Mouse (Mus musculus): ENCODE results near the gene Ppp1r2.

Gene Ppp1r2

DNA sequence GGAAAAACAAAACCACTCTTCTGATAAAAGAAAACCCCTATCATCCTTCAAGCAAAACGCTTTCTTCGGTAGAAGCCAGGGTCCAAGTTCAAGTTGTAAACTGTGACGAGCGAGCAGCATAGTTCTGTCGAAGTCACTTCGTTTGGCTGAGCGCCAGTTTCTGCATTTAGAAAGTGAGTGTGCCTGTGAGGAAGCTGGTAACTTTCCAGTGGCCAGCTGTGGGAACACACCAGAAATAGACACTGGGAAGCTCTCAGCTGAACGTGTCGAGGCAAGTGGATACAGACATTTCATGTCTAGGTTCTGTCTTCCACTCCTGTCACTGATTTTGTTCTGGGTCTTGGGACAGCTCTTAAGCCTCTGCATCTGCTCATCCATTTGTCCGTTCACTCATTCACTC is 15.2 kb upstream of the Ppp1r2 start:
- DNase-seq (ENCODE audit: low spot score): peak; percentile 88

DNA sequence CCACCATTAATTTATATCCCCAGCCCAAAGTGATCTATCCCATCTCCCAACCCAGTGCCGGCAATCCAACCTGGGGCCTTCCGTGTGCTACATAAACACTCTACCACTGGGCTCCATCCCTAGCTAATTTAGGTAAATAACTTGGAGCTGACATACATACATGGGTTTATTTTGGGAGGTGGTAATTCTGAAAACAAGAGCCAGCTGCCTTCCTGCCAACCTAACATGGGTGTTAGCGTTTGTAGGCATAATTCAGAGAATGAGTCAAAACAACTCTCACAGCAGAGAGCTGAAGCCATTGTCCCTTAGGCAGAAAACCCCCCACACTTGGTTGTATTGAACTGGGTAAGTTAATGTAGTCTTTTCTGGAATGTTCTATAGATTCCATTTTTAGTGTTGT is 12.6 kb upstream of the Ppp1r2 start:
- DNase-seq (ENCODE audit: low spot score): no peak

GRCm38 (mm10) chr16:31286801-31287488 is 11.9 kb upstream of the Ppp1r2 start:
- no peak for DNase-seq (ENCODE audit: low spot score)

DNA sequence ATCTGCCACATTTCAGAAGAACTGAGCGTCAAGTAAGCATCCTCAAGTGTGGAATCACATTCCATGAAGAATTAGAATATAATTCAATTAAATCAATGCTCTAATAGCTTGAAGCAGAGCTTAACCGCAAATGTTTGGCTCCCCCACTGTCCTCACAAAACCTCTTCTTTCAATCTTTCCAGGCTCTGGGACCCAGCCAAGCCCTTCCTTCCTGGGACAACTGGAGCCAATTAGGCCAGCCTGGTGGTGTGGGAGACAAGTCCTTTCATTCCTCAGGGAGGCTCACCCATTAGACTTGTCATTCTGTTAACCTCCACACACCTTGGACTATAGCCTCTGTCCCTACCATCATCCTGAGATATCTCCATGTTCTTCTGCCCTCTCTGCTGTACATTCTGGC is 6.9 kb upstream of the Ppp1r2 start:
- DNase-seq (ENCODE audit: low spot score): no peak

- DNase-seq (ENCODE audit: low spot score): no peak
Measured at GRCm38 (mm10) chr16:31280176-31280575, 5.1 kb upstream of the Ppp1r2 start.

DNA sequence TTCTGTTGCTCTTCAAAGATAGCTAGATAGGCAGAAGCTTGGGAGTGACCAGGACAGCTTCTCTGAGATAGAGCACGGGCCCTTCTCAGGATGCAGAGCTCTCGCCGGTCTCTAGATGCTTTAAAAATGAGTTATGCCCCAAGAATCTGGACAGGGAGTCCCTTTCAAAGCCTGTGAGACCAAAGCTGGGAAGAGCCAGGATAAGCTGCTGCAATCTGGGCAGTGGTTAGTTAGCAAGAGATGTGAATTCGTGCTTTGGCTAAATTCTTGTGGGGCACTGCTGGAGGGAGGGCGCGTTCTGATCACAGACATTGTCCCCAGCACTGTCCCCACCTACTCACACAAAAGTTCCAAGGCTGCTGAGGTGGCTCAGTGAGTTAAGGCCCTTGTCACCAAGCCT is 3.5 kb upstream of the Ppp1r2 start:
- no peak for DNase-seq (ENCODE audit: low spot score)

DNA sequence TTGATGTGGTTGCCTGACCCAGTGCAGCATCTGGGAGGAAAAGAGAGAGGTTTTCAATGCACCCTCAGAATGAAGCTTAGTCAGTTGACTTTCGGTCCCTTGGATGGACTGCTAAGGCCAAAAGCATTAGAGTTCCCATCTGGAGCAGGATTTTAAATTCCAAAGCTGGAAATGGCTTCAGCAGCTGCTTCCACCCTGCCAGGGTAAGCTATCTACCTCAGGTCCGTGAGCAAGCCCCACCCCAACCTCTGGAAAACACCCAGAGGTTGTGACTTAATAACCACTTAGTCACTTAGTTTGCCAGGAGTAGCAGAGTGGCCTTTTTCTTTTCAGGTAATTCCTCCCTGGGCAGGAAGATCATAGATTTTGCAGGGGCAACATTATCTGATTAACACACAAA is 3.0 kb upstream of the Ppp1r2 start:
- no peak for DNase-seq (ENCODE audit: low spot score)

DNA sequence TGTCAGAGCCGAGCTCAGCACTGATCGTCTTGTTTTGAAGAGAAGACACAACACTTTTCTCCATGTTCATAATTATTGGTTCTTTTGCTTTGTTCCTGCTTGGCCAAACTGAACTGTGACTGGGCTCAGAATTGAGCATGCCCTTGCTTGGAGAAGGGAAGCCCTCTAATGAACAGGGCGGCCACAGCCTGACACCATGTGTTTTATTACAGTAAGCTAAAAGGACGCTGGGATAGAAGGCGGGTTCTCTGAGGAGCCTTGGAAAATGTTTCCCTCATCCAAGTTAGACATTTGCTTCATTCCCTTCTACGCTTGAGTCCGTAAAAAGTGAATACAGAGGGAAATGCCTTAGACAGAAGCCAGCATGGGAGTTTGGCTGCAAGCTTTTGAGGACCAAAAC is 1.9 kb upstream of the Ppp1r2 start:
- DNase-seq (ENCODE audit: low spot score): no peak

DNA sequence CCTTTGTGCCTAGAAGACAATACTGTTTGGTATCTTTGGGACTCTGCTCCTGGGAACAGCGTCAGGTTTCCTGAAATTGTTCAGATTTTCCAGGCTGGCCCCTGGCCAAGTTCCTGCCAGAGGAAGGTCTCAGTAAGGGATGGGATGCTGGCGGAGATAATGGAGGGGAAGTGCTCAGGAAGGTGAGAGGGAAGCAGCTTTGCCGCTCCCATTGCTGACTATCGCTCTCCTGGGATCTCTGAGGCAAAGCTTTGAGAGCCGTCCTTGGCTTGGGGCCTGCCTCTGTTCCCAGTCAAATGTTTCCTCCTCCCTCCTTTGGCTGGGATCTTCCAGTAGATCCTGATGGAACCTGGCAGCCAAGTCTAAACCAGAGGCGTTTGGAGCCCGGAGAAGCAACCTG is 1.5 kb upstream of the Ppp1r2 start:
- DNase-seq (ENCODE audit: low spot score): peak; percentile 41

DNA sequence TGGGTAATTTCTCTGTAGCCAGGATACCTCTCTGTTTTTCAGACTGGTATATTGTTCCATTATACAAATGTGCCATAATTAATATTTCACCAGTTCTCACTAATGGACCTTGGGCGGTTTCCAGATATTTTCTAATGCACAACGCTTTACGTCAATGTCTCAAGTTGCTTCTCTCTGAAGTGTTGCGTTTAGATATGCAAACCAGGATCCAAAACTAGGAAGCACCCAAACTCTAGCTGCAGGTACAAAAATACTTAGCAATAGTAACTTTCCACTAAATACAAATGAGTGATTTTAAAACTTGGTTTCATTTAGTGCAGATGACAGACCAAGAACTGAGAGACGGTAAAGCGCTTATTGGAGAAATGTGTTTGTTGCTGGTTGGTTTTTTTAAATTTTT is 993 bp downstream of the Ppp1r2 start:
- DNase-seq (ENCODE audit: low spot score): no peak

GRCm38 (mm10) chr16:31266692-31267091 is 8.4 kb downstream of the Ppp1r2 start:
- DNase-seq (ENCODE audit: low spot score): no peak

- DNase-seq (ENCODE audit: low spot score): no peak
Measured at GRCm38 (mm10) chr16:31256151-31256550, 18.9 kb downstream of the Ppp1r2 start.

DNA sequence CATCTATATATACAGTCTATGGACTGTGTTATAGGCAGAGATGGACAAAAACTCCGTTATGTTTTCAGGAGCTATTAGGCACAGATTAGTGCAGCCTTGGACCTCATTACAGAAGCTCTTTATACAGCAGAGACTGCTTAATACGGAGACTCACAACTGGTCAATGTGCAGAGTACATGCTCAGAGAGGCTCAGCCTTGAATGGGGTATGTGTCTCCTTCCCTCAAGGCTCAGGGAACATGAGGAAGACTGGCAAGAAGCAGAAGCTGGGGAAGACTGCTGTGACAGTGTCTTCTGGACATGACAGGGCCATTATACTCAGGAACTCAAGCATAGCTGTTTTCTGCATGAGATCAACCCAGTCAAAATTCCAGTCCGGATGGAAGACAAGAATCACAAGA is 19.4 kb downstream of the Ppp1r2 start:
- DNase-seq (ENCODE audit: low spot score): no peak

DNA sequence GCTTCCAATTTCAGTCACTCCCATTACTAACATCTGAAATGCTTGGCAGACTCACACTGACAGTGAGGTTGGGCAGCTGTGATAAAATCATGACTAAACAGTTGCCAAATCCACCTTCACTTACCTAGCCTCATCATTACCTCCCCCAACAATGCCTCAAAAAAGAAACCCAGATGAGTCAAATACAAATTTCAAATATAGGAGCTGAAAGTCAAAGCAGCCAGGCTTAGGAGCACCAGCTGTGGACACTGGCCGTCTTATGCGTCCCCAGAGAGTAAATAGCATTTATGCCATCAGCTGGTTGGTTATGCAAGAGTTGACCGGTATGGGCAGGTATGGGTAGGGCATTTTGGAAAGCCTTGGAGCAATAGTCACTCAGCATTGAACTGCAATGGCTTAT is 25.7 kb downstream of the Ppp1r2 start:
- DNase-seq (ENCODE audit: low spot score): no peak

DNA sequence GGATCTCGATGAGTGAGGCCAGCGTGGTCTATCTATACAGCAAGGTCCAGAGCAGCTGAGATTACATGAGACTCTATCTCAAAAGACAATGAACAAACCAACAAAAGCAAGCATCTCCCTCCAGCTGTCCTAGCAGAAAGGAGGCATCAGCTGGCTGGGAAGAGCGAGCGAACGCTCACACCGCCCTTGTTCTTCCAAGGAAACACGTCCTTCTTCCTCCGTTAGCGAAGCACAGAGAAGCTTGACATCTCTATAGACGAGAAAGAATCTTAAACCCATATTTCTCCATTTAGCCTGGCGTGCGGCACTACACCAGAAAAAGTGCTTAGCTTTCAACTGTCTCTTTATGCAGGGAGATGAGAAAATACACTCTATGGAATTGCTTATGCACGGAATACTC is 26.4 kb downstream of the Ppp1r2 start:
- DNase-seq (ENCODE audit: low spot score): no peak

- DNase-seq (ENCODE audit: low spot score): no peak
Measured at GRCm38 (mm10) chr16:31247442-31247841, 27.6 kb downstream of the Ppp1r2 start.

DNA sequence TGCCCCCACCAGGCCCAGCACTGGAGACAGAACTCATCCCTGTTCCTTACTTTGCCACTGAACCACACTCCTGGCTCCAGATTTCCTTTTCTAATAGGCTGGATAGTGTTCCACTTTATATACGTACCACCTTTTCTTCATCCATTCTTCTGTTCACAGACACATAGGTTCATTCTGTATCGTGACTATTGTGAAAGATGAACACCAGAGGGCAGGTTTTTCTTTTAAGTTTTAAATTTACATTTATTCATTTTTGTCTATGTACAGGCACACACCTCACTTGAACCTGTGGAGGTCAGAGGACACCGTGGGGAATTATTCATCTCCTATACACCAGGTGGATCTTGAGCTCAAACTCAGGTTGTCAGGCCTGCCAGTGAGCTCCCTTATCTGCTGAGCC is 31.0 kb downstream of the Ppp1r2 start:
- no peak for DNase-seq (ENCODE audit: low spot score)

- DNase-seq (ENCODE audit: low spot score): no peak
Measured at GRCm38 (mm10) chr16:31241433-31241832, 33.6 kb downstream of the Ppp1r2 start.

DNA sequence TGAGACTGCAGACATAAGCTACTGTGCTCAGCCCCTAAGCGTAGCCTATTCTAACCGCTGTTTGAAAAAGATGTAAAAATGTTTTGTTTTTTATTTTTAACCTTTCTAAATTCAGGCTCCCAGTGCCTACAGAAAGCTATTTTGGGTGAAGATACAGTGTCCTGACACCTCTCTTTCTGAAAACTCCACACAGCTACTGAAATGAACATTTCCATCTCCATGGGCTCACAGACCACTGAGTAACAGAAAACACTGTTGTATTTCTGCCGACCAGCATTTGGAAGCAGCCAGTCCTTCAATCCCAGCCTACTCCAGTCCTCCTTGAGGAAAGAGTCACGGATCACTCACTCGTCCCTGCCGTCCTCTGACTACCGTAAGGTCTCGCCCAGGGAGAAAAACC is 34.5 kb downstream of the Ppp1r2 start:
- DNase-seq (ENCODE audit: low spot score): no peak

DNA sequence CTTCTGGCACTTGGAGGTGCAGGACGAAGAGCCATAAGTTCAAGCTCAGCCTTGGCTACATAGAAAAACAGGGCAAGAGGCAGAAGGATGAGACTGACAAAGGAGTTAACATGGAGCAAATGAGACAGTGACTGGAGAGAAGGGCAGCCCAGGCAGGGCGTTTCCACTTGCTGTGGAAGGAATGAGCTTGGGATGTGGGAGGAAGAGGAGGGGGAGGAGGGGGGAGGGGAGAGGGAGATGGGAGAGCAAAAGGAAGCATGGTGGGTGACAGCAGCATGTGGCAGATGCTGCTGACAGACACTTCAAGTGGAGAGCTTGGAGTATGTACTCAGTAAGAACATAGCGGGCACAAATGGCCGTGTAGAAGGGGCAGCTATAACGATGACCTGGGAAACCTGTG is 36.8 kb downstream of the Ppp1r2 start:
- DNase-seq (ENCODE audit: low spot score): no peak

DNA sequence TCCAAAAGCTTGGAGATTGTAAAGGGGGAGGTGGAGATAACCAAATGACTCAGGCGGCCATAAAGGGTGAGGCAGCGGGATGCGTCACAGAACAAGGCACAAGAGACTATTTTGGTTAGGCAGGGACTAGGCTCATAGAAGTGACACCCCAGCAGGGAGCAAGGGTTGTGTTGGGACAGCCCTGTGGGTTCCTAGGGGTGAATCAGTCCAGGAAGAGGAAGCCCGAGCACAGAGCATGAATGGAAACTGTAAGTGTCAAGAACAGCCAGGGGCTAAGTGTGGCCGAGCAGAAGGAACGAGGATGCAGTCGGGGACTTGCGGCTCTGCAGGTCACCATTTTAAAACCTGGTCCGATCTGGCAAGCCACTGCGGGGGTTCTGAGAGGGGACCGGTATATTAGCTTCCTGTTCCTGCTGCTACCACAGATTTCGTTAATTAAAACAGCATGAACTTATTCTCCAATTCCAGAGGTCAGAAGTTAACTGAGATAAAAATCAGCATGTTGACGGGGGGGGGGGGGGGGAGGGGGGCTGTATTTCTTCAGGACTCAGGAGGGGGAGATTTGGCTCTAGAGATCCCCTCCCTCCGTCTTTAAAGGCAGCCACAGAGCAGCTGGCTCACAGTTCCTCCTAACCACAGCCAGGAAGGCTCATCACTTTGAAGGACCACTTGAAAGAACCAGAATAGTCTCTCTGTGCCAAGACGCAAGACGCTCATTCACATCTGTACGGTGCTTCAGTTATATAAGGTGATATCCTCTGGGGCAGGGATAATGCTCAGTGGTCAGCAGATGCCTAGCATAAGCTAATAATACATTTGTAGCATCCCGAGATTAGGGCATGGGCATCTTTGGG is 39.4 kb downstream of the Ppp1r2 start:
- no peak for DNase-seq (ENCODE audit: low spot score)

DNA sequence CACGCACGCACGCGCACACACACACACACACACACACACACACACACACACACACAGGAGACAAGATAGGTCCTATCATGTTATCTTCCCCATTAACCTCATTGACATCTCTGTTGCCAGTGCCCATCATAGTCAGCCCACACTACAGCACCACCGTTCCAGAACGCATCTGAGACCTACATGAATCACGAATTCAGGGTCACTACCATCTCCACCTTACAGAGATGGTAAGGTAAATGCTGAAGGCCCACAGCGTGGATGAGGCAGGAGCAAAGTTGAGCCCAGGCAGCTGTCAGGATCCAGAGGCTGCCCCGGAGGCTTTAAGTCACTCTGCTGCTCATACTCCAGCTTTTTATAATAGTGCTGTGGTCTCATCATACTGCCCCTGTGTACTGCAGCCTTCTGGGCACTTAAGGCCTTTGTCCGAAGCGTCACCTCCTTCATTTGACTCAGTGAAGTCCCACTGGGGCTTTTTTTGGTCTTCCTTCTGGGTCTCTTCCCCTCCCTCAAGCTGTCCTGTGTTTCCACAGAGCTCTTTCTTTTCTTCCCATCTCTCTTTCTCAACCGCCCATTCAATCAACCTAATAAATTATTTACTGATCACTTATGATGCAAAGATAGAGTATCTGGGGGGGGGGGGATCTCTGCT is 40.1 kb downstream of the Ppp1r2 start:
- DNase-seq (ENCODE audit: low spot score): no peak

DNA sequence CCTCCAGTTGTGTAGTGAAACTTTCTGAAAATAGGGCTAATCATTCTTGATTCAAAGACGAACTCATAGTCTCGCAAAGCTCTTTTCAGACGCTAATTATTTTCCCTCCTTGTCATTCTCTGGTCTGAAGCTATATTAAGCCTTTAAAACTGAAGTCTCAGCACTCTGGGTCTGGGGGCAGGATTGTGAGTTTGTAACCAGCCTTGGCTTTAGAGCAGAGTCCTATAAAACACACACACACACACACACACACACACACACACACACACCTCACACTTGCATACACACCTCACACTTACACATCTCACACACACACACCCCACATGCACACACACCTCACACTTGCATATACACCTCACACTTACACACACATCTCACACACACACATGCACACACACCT is 40.7 kb downstream of the Ppp1r2 start:
- DNase-seq (ENCODE audit: low spot score): no peak

Measured in layer of hippocampus, adult 11-12 months (tissue).